Mouse (Mus musculus): ENCODE results near the gene Rnf25. TPM values are rescaled to one million over a fixed set of nuclear protein-coding genes. Genes with fewer than 3 reads are reported as not detected.

Rnf25 gene
- polyA plus RNA-seq (2012; ENCODE audit: low replicate concordance) = 6.9 and 8.4 TPM in 2 replicates

GRCm38 (mm10) chr1:74601267-74601962 lies at the start of gene Rnf25, which contains the start of gene Stk36:
Rnf25 (minus strand) TSS chr1:74601397.
Stk36 (plus strand) TSS chr1:74601445.

GRCm38 (mm10) chr1:74587773-74588445 lies 13.3 kb downstream of the Rnf25 start, which contains the start of the genes Zfp142 and Bcs1l:
Zfp142 (minus strand) TSS chr1:74588246.
Bcs1l (plus strand) TSS chr1:74588289.

GRCm38 (mm10) chr1:74544184-74544583 lies 57.0 kb downstream of the Rnf25 start, which contains the start of gene Usp37:
Usp37 (minus strand) TSS chr1:74544284.

Other genes starting within 250 kb of the Rnf25 start
- 0.09 TPM in 1 of 2 replicates, not detected in the other for gene Catip, start 239.3 kb downstream of the Rnf25 start, polyA plus RNA-seq (2012; ENCODE audit: low replicate concordance)
- 46.8 and 89.8 TPM in 2 replicates for gene Slc11a1, start 226.2 kb downstream of the Rnf25 start, polyA plus RNA-seq (2012; ENCODE audit: low replicate concordance)
- 209 and 292 TPM in 2 replicates for gene Ctdsp1, start 209.9 kb downstream of the Rnf25 start, polyA plus RNA-seq (2012; ENCODE audit: low replicate concordance)
- gene Vil1, start 192.0 kb downstream of the Rnf25 start, polyA plus RNA-seq (2012; ENCODE audit: low replicate concordance) = not detected in 2 replicates
- gene Cnot9, start 95.3 kb downstream of the Rnf25 start, polyA plus RNA-seq (2012; ENCODE audit: low replicate concordance) = 6.6 and 23.7 TPM in 2 replicates
- gene Plcd4, start 58.5 kb downstream of the Rnf25 start, polyA plus RNA-seq (2012; ENCODE audit: low replicate concordance) = 0.05 TPM in 1 of 2 replicates, not detected in the other
- 0.33 and 7.0 TPM in 2 replicates for gene Usp37, start 57.1 kb downstream of the Rnf25 start, polyA plus RNA-seq (2012; ENCODE audit: low replicate concordance)
- gene Zfp142, start 13.2 kb downstream of the Rnf25 start, polyA plus RNA-seq (2012; ENCODE audit: low replicate concordance) = 8.7 and 19.0 TPM in 2 replicates
- gene Bcs1l, start 13.1 kb downstream of the Rnf25 start, polyA plus RNA-seq (2012; ENCODE audit: low replicate concordance) = 0.81 and 2.4 TPM in 2 replicates
- gene Stk36, start within 50 bp of the Rnf25 start, polyA plus RNA-seq (2012; ENCODE audit: low replicate concordance) = 0.23 and 0.42 TPM in 2 replicates
- 16.7 and 18.5 TPM in 2 replicates for gene Ttll4, start 60.3 kb upstream of the Rnf25 start, polyA plus RNA-seq (2012; ENCODE audit: low replicate concordance)
- 1.7 and 1.8 TPM in 2 replicates for gene Cyp27a1, start 112.2 kb upstream of the Rnf25 start, polyA plus RNA-seq (2012; ENCODE audit: low replicate concordance)
- gene Prkag3, start 147.8 kb upstream of the Rnf25 start, polyA plus RNA-seq (2012; ENCODE audit: low replicate concordance) = not detected in 2 replicates
- gene Wnt6, start 170.5 kb upstream of the Rnf25 start, polyA plus RNA-seq (2012; ENCODE audit: low replicate concordance) = 0.57 and 0.81 TPM in 2 replicates
- gene Wnt10a, start 190.1 kb upstream of the Rnf25 start, polyA plus RNA-seq (2012; ENCODE audit: low replicate concordance) = 1.2 and 5.2 TPM in 2 replicates

Data from leukemia stem cell, adult 10-12 weeks (primary cell).